Mouse (Mus musculus) ZHBTc4 (cell line): ENCODE data around the gene Sox5.

ENCODE experiments used
- DNase-seq: peaks from one replicate; pipeline ENCODE4 v3.0.0-alpha.2; 2011; ENCODE audit warnings: low read depth, low spot score

Gene Sox5

DNA sequence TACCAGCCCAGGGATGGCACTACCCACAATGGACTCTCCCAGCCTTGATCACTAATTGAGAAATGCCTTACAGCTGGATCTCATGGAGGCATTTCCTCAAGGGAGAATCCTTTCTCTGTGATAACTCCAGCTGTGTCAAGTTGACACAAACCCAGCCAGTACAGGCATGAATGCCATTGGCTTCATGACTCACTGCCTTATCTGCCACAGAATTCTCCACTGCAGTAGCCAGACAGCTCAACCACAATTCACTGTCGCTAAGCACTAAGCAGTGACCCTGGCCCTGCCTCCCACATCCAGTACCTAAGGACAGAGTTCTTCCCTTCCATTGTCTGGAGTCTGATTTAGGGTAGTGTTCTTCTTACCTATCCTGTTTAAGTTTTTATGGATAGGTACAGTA is 65.4 kb downstream of the Sox5 start:
- no peak for DNase-seq

DNA sequence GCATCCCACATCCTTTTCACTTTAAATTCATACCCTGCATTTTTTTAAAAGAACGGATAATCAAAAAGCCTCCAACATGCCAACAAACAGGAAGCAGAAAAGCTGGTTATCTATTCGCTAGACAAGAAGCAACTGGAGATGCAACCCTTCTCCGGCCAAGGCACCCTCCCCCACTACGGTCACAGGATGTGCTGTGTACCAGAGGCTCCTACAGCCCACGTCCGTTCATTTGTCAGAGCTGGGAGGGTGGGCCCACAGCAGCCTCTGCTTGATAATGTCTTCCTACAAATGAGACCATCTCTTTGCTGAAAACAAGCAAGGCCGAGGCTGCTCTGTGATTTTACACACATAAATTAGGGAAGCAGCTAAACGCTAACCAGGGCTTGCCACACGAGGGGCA is 69.9 kb downstream of the Sox5 start:
- no peak for DNase-seq

GRCm38 (mm10) chr6:144710816-144711215 is 71.0 kb downstream of the Sox5 start:
- no peak for DNase-seq

GRCm38 (mm10) chr6:144709614-144710180 is 72.1 kb downstream of the Sox5 start:
- peak; percentile 61 for DNase-seq

DNA sequence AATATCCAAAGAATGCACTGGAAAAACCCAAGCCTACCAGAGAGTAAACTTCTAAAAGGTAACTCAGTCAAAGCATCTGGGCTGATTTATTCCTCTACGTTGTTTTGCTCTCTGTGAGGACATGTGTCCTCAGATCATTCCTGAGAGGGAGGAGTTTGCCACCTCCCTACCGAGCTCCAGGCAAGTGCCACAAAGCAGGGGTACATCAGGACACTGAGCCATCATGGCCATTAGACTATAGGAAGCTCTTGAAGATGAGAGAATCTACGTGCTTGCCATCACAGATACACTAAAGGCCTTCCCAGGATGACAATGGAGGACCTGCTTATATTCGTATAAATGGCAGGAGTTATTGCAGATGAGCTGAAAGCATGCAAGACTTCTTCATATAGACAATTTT is 73.4 kb downstream of the Sox5 start:
- no peak for DNase-seq

GRCm38 (mm10) chr6:144707976-144708375 is 73.8 kb downstream of the Sox5 start:
- DNase-seq, result no peak

DNA sequence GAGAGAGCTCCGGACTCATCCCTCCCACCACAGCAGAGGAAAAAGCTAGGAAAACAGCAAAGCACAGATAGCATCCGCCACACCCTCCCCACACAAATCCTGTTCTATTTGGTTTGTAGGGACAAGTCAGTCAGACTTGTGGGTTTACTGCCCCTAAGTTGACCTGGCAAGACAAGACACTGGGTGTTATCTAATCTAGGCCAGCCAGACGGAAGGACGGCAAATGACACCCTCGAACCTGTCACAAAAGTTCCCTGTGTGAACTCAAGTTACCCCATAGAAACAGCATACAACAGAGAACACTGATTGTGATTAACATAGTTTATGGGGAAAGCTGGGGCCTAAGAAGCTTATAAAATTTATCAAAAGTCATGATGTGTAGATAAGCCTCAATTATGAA is 76.8 kb downstream of the Sox5 start:
- DNase-seq, result no peak

GRCm38 (mm10) chr6:144695660-144696059 is 86.1 kb downstream of the Sox5 start:
- no peak for DNase-seq

DNA sequence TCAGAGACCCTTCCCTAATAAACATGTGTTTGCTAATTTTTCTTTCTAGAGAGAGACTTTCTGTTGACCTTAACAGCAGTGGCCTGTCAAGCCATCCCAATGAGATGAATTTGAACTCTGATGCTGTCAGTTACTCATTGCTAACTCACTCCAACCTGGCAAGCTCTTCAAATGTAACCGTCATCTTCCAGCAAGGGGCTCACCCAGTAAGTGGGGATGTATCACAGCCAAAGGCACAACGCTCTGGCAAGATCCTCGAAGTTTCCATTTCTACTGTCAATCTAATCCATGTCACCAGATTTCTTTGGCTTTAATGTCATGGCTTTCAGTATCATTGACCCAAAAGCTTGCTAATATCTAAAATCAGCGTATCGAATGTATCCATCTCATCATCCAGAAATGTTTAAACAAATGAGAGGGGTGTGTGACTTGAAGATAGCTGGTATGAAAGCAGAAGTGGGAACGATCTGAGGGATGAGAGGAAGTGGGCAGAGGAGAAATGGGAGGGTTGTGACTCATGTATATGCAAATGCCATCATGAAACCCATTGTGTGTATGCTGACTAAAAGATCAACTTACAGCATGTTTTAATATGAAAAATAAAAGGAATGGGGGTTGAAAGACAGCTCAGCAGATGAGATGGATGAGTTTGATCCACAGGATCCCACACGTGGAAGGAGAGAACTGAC is 88.4 kb downstream of the Sox5 start:
- DNase-seq, result no peak

- DNase-seq, result no peak
These were observed 90.3 kb downstream of the Sox5 start for GRCm38 (mm10) chr6:144691298-144692041.

DNA sequence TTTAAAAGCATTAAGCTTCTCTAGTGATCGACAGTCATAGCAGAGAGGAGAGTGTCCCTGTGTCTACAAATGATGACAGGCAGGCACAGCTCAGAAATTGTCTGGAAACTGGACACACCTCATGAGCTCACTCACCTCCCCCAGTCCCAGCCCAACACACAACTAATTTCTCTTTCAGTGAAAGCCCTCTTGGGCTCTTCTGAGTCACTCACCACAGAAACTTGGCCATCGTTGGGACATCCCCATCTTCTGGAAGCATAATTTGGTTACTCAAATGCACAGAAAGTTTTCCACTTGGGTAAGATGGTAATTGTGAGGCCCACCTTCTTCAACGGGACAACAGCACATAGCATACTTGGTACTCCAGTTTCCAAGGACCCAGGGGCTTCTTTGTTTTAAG is 92.7 kb downstream of the Sox5 start:
- DNase-seq, result no peak

DNA sequence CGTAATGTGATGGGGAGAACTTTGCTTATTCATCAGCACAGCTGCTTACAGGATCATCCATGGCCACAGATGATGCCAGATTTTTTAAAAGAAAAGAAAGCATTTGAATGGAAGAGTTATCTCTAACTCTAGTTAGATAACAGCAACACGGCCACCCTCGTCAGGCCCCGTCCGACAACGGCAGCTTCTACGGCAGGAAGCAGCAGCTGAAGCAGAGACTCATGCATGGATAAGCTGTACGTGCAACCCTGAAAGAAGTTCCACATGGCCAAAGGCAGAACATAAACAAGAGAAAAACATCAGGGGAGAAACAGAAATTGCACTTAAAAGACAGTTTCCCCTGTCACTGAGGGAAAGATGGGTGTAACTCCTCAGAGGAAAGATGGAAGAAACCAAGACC is 94.1 kb downstream of the Sox5 start:
- DNase-seq, result no peak

DNA sequence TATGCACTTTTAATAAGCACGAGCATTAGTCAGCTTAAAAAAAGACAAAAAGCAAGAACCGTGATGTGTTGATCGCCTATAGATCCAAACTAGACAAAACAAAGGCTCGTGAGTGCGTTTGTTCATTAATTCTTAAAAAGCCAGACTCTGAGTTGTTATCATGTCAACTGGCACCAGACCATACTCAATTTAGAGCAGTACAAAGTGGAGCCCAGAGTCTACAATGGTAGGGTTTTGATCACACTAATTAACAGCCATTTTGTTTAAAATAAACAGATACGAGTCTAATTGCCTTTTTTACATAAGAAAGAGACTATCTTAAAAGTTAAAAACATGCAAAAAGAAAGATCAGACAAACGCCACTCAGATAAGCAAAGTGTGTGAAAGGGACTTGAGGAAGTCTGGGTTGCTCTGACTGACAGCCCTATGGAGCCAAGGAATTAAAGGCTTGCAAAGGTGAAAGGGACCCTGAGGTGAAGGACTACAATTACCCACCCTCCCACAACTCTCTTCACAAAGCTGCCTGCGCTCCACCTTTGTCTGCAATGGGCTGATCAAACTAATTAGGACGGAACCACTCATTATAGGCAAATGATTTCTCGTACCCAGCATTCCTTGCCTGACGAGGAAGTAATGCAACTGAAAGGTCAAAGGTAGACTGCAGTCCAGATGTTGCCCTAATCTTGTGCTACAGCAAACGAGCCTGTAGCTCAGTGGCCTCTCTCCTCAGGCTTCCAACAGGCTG is 100.6 kb downstream of the Sox5 start:
- peak; percentile 19 for DNase-seq

GRCm38 (mm10) chr6:144677491-144678133 is 104.2 kb downstream of the Sox5 start:
- DNase-seq, result no peak

GRCm38 (mm10) chr6:144675111-144675510 is 106.7 kb downstream of the Sox5 start:
- no peak for DNase-seq

- DNase-seq, result no peak
These were observed 107.9 kb downstream of the Sox5 start for GRCm38 (mm10) chr6:144673906-144674305.

GRCm38 (mm10) chr6:144670433-144671167 is 111.2 kb downstream of the Sox5 start:
- DNase-seq, result no peak

DNA sequence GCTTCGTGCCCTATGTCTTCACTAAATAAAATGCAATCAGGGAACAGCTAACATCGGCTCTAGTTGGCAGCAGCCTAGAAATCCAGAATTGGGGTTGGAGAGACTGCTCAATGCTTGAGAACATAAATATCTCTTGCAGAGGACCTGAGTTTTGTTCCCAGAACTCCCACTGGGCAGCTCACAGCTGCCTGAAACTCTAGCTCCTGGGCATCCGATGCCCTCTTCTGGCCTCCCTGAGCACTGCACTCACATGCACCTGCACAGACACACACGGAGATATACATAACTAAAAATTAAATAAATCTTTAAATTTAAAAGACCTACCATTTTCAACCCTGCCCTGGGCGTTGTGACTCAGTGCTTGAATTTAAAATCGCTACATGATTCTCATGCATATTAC is 115.2 kb downstream of the Sox5 start:
- DNase-seq, result peak; percentile 45

DNA sequence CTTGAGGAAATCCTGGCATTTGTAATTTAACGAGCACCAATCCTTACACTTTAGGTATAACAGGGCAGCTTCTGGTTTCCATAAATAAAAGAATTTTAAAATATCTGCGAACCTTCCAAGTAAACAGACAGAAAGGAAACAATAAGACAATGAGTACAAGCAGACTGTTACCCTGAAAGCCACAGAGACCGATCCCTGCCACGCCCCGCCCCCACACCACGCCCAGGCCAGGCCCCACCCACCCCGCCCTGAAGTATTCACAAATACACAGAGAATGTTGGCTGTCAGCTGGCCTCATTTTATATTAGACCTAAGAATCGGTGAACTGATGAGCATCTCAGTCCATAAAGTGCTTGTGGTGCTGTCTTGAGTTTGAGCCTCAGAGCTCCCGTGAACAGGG is 117.0 kb downstream of the Sox5 start:
- no peak for DNase-seq

- no peak for DNase-seq
These were observed 118.2 kb downstream of the Sox5 start for GRCm38 (mm10) chr6:144663516-144664074.
